Mouse (Mus musculus): Measurements from ENCODE around the gene Olfr340.
"Not testable (repeated sequence)": the region's sequence is repeated elsewhere in the genome, so short reads cannot be mapped to it uniquely, and the experiment has no call there.

GRCm38 (mm10) chr2:36415591-36415990 lies 36.8 kb upstream of the Olfr340 start:
- TF ChIP-seq CTCF, EP300 (IDR thresholded peaks at IDR 0.05): not testable (repeated sequence)

All from lung, postnatal 0 days (tissue).